Mouse (Mus musculus) frontal cortex, postnatal 10 days (tissue): ENCODE results near the gene Syt2.

ENCODE experiments used
- DNase-seq, 2 experiments: peaks; one replicate each; pipeline ENCODE4 v3.0.0; 2022; ENCODE audit warnings: low spot score in 2 of 2, mixed read lengths in 1 of 2

Syt2 gene

GRCm38 (mm10) chr1:134772821-134773220 is 126.3 kb downstream of the Syt2 start:
- DNase-seq, result no peak

GRCm38 (mm10) chr1:134773256-134773655 is 126.8 kb downstream of the Syt2 start:
- no peak for DNase-seq

- DNase-seq, result no peak
Observed at GRCm38 (mm10) chr1:134774247-134774646, 127.8 kb downstream of the Syt2 start.

- no peak for DNase-seq
Observed at GRCm38 (mm10) chr1:134774728-134775287, 128.3 kb downstream of the Syt2 start.

GRCm38 (mm10) chr1:134775631-134776030 is 129.2 kb downstream of the Syt2 start:
- no peak for DNase-seq

GRCm38 (mm10) chr1:134777201-134777885 is 130.9 kb downstream of the Syt2 start:
- no peak for DNase-seq

GRCm38 (mm10) chr1:134777936-134778548 is 131.6 kb downstream of the Syt2 start:
- no peak for DNase-seq

- no peak for DNase-seq
Observed at GRCm38 (mm10) chr1:134782797-134783196, 136.3 kb downstream of the Syt2 start.

- no peak for DNase-seq
Observed at GRCm38 (mm10) chr1:134783958-134784357, 137.5 kb downstream of the Syt2 start.

- DNase-seq, result no peak
Observed at GRCm38 (mm10) chr1:134784481-134784880, 138.0 kb downstream of the Syt2 start.

GRCm38 (mm10) chr1:134784911-134785310 is 138.4 kb downstream of the Syt2 start:
- no peak for DNase-seq

- DNase-seq, result no peak
Observed at GRCm38 (mm10) chr1:134788096-134788495, 141.6 kb downstream of the Syt2 start.

- no peak for DNase-seq
Observed at GRCm38 (mm10) chr1:134790716-134791439, 144.4 kb downstream of the Syt2 start.

GRCm38 (mm10) chr1:134791456-134791855 is 145.0 kb downstream of the Syt2 start:
- no peak for DNase-seq

GRCm38 (mm10) chr1:134796076-134796475 is 149.6 kb downstream of the Syt2 start:
- no peak for DNase-seq

GRCm38 (mm10) chr1:134796536-134796935 is 150.1 kb downstream of the Syt2 start:
- DNase-seq, result no peak

GRCm38 (mm10) chr1:134801758-134802157 is 155.3 kb downstream of the Syt2 start:
- DNase-seq, result no peak

- no peak for DNase-seq
Observed at GRCm38 (mm10) chr1:134803286-134804117, 157.0 kb downstream of the Syt2 start.

GRCm38 (mm10) chr1:134804373-134804772 is 157.9 kb downstream of the Syt2 start:
- DNase-seq, result no peak

GRCm38 (mm10) chr1:134805471-134805870 is 159.0 kb downstream of the Syt2 start:
- DNase-seq, result no peak
